Mouse (Mus musculus): ENCODE data around the gene Olfr294. TPM values are rescaled to one million over a fixed set of nuclear protein-coding genes. Genes with fewer than 3 reads are reported as not detected.

Gene Olfr294
- not detected in 2 replicates for polyA plus RNA-seq (2015; fragmentation: Nextera tagmentation; extraction: Ambion mirVana)

DNA sequence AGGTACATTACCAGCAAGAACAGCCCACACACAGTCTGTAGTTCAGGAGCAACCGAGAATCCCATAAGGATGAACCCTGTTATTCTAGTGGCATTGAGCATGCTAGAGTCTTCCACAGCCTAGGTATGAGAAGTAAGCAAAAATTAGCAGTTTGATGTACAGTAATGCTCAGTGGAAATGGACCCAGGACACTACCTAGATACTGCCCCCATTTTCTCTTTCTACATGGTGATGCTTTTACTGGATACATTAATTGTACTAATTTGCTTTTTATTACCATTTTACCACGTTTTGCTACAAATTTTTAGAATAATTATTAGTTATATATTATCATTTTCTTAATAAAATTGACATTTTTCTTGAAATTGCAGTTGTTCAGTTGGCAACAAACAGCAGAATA, at the start of gene Olfr294:
Gene Olfr294 (minus strand): TSS at position 101 of the 400 bp plus-strand sequence.
- H3K4me1 ChIP-seq (ENCODE audit: control insufficient read depth, insufficient read depth, low read length) = no peaks in the 10 kb centered on the region
- no peaks in the 10 kb centered on the region for H3K9me3 ChIP-seq (replicated peaks; ENCODE audit: control insufficient read depth, low read length, poor library complexity, severe bottlenecking)
- WGBS = 60% methylated on average over 2 of the region's 2 CpGs

DNA sequence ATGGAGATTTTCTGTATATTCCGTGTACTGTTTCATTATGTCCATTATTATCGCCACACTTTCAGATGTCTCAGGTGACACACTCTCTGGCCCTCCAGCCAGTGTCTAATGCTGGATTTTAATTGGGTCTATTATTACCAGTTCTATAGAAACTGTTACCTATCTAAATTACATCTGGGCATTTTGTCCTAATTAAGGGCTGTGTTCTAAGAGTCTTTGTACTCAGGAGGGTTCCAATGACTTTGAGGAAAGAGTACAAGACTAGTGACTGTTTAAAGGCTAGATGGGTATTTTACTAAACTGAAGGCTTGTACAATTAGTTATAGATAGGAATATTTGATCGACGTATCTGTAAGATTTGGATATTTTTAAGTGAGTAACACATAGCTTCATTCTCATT, 32.3 kb upstream of the Olfr294 start, which contains the start of gene Olfr293:
Gene Olfr293 (plus strand): TSS at position 301 of the 400 bp plus-strand sequence.
- H3K4me1 ChIP-seq (ENCODE audit: control insufficient read depth, insufficient read depth, low read length) = no peaks in the 10 kb centered on the region
- H3K9me3 ChIP-seq (replicated peaks; ENCODE audit: control insufficient read depth, low read length, poor library complexity, severe bottlenecking) = no peaks in the 10 kb centered on the region
- H3K36me3 ChIP-seq (ENCODE audit: control insufficient read depth, insufficient read depth, low read length) = no peaks in the 10 kb centered on the region
- WGBS = 90% methylated on average over 4 of the region's 4 CpGs
- H3K9ac ChIP-seq (ENCODE audit: low read depth, low read length) = no peak within 1 kb of the TSS
- no peaks in the 10 kb centered on the region for H3K27me3 ChIP-seq (ENCODE audit: control insufficient read depth, insufficient read depth, low read depth, low read length)
- H3K4me2 ChIP-seq (ENCODE audit: low read length) = no peak within 1 kb of the TSS
- H3K27ac ChIP-seq (ENCODE audit: low read length) = no peak within 1 kb of the TSS
- H3K4me3 ChIP-seq (ENCODE audit: low read depth, low read length) = no peak within 1 kb of the TSS
- ATAC-seq = no peak

More for the DNA sequence above, at the start of gene Olfr294:
- Histone ChIP-seq H3K4me3 (ENCODE audit: low read depth, low read length) (no peak within 1 kb of the TSS), H3K9ac (ENCODE audit: low read depth, low read length) (no peak within 1 kb of the TSS), H3K36me3 (ENCODE audit: control insufficient read depth, insufficient read depth, low read length) (no peaks in the 10 kb centered on the region), H3K4me2 (ENCODE audit: low read length) (no peak within 1 kb of the TSS), H3K27ac (ENCODE audit: low read length) (no peak within 1 kb of the TSS), H3K27me3 (ENCODE audit: control insufficient read depth, insufficient read depth, low read depth, low read length) (no peaks in the 10 kb centered on the region)
- ATAC-seq = no peak

DNA sequence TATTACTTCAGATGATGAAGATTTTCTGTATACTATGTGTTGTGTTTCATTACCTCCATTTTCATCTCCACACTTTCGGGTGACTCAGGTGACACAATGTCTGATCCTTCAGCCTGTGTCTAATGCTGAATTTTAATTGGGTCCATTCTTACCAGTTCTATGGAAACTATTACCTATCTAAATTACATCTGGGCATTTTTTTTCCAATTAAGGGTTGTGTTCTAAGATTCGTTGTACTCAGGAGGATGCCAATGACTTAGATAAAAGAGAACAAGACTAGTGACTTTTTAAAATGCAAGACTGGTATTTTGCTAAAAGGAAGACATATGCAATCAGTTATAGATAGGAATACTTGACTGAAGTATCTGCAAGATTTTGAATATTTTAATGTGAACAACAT, 32.9 kb downstream of the Olfr294 start, which contains the start of gene Olfr295:
Gene Olfr295 (plus strand): TSS at position 301 of the 400 bp plus-strand sequence.
- Histone ChIP-seq H3K27me3 (ENCODE audit: control insufficient read depth, insufficient read depth, low read depth, low read length) (no peaks in the 10 kb centered on the region), H3K36me3 (ENCODE audit: control insufficient read depth, insufficient read depth, low read length) (no peaks in the 10 kb centered on the region), H3K9ac (ENCODE audit: low read depth, low read length) (no peak within 1 kb of the TSS), H3K4me3 (ENCODE audit: low read depth, low read length) (no peak within 1 kb of the TSS), H3K4me1 (ENCODE audit: control insufficient read depth, insufficient read depth, low read length) (no peaks in the 10 kb centered on the region), H3K4me2 (ENCODE audit: low read length) (no peak within 1 kb of the TSS), H3K9me3 (replicated peaks; ENCODE audit: control insufficient read depth, low read length, poor library complexity, severe bottlenecking) (no peaks in the 10 kb centered on the region), H3K27ac (ENCODE audit: low read length) (no peak within 1 kb of the TSS)
- ATAC-seq = no peak
- 80% methylated on average over 2 of the region's 2 CpGs for WGBS

Other genes with a start within 250 kb of the Olfr294 start
- not detected in 2 replicates for gene Olfr305, start 249.7 kb downstream of the Olfr294 start, polyA plus RNA-seq (2015; fragmentation: Nextera tagmentation; extraction: Ambion mirVana)
- not detected in 2 replicates for gene Olfr304, start 230.0 kb downstream of the Olfr294 start, polyA plus RNA-seq (2015; fragmentation: Nextera tagmentation; extraction: Ambion mirVana)
- gene Olfr303, start 218.9 kb downstream of the Olfr294 start, polyA plus RNA-seq (2015; fragmentation: Nextera tagmentation; extraction: Ambion mirVana) = not detected in 2 replicates
- not detected in 2 replicates for gene Olfr301, start 212.8 kb downstream of the Olfr294 start, polyA plus RNA-seq (2015; fragmentation: Nextera tagmentation; extraction: Ambion mirVana)
- gene Olfr299, start 156.7 kb downstream of the Olfr294 start, polyA plus RNA-seq (2015; fragmentation: Nextera tagmentation; extraction: Ambion mirVana) = not detected in 2 replicates
- gene Olfr298, start 124.2 kb downstream of the Olfr294 start, polyA plus RNA-seq (2015; fragmentation: Nextera tagmentation; extraction: Ambion mirVana) = not detected in 2 replicates
- gene Olfr297, start 96.7 kb downstream of the Olfr294 start, polyA plus RNA-seq (2015; fragmentation: Nextera tagmentation; extraction: Ambion mirVana) = not detected in 2 replicates
- not detected in 2 replicates for gene Olfr295, start 32.8 kb downstream of the Olfr294 start, polyA plus RNA-seq (2015; fragmentation: Nextera tagmentation; extraction: Ambion mirVana)
- gene Olfr293, start 32.4 kb upstream of the Olfr294 start, polyA plus RNA-seq (2015; fragmentation: Nextera tagmentation; extraction: Ambion mirVana) = not detected in 2 replicates
- not detected in 2 replicates for gene Olfr292, start 71.7 kb upstream of the Olfr294 start, polyA plus RNA-seq (2015; fragmentation: Nextera tagmentation; extraction: Ambion mirVana)
- 0.62 and 0.87 TPM in 2 replicates for gene Folh1, start 159.3 kb upstream of the Olfr294 start, polyA plus RNA-seq (2015; fragmentation: Nextera tagmentation; extraction: Ambion mirVana)
- gene Vmn2r77, start 178.4 kb upstream of the Olfr294 start, polyA plus RNA-seq (2015; fragmentation: Nextera tagmentation; extraction: Ambion mirVana) = not detected in 2 replicates

Data from midbrain, embryonic 16.5 days (tissue).